Mouse (Mus musculus) liver, embryonic 12.5 days (tissue): ENCODE measurements around the gene Tdpoz3. TPM values are rescaled to one million over a fixed set of nuclear protein-coding genes. Genes with fewer than 3 reads are reported as not detected.
"Not testable (repeated sequence)": the region's sequence is repeated elsewhere in the genome, so short reads cannot be mapped to it uniquely, and the experiment has no call there.

Source experiments
- ATAC-seq: fragments of 200-750 bp; cut with Nextera tagmentation; 2 replicates; pipeline ENCODE4 v1.8.0; 2017; ENCODE audit warnings: moderate number of reproducible peaks, mild to moderate bottlenecking, moderate library complexity
- H3K27ac ChIP-seq: fragments of 300-500 bp; sonication (generic); 2 replicates; pipeline ENCODE4 v1.5.1; 2016; ENCODE audit warnings: mild to moderate bottlenecking
- H3K27me3 ChIP-seq: fragments of 300-500 bp; sonication (generic); replicated peaks from 2 replicates; pipeline ENCODE4 v1.6.1; 2016; ENCODE audit warnings: mild to moderate bottlenecking, moderate library complexity
- H3K36me3 ChIP-seq: fragments of 300-500 bp; sonication (generic); 2 replicates; pipeline ENCODE4 v1.6.1; 2016; ENCODE audit warnings: mild to moderate bottlenecking, moderate library complexity
- H3K4me1 ChIP-seq: fragments of 300-500 bp; sonication (generic); 2 replicates; pipeline ENCODE4 v1.6.1; 2016
- H3K4me2 ChIP-seq: fragments of 300-500 bp; sonication (generic); 2 replicates; pipeline ENCODE4 v1.6.1; 2016; ENCODE audit warnings: mild to moderate bottlenecking, moderate library complexity
- H3K4me3 ChIP-seq: fragments of 300-500 bp; sonication (generic); 2 replicates; pipeline ENCODE4 v1.5.1; 2016; ENCODE audit warnings: mild to moderate bottlenecking, moderate library complexity
- H3K9ac ChIP-seq: fragments of 300-500 bp; sonication (generic); 2 replicates; pipeline ENCODE4 v1.6.1; 2016; ENCODE audit warnings: mild to moderate bottlenecking, moderate library complexity
- H3K9me3 ChIP-seq: fragments of 300-500 bp; sonication (generic); replicated peaks from 2 replicates; pipeline ENCODE4 v1.6.1; 2016; ENCODE audit warnings: mild to moderate bottlenecking, moderate library complexity
- WGBS: fragments of 180-500 bp; shearing (Covaris S2); methylation state at CpG from one replicate; pipeline ENCODE4 v1.1.7; 2016; ENCODE audit not compliant: insufficient replicate concordance; 5-methylcytosine and 5-hydroxymethylcytosine counted together
- polyA plus RNA-seq: library from polyadenylated mRNA; unstranded; fragments of >200 nt; fragmentation: Nextera tagmentation; extraction: Ambion mirVana; gene quantifications from 2 replicates; pipeline ENCODE4 v1.2.1, GENCODE M21; 2016

Tdpoz3 gene
- polyA plus RNA-seq, result not detected in 2 replicates

DNA sequence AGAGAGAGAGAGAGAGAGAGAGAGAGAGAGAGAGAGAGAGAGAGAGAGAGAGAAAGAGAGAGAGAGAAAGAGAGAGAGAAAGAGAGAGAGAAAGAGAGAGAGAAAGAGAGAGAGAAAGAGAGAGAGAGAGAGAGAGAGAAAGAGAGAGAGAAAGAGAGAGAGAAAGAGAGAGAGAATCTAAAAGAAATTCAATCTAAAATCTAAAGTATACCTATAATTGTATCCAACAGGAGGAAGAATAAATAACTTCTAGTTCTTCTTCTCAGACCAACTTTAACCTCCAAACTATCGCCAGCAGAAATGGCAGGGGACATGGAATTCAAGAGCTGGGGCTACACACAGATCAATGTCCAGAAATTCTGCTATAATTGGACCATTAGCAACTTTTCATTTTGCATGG, at the start of gene Tdpoz3:
Tdpoz3 (plus strand) TSS at position 301 of the 400 bp plus-strand sequence.
- not testable (repeated sequence) for H3K9ac ChIP-seq, H3K27ac ChIP-seq, H3K4me2 ChIP-seq, ATAC-seq, H3K36me3 ChIP-seq, H3K27me3 ChIP-seq, H3K4me3 ChIP-seq, H3K9me3 ChIP-seq, H3K4me1 ChIP-seq
- 56% methylated on average over 1 of the region's 1 CpGs for WGBS

DNA sequence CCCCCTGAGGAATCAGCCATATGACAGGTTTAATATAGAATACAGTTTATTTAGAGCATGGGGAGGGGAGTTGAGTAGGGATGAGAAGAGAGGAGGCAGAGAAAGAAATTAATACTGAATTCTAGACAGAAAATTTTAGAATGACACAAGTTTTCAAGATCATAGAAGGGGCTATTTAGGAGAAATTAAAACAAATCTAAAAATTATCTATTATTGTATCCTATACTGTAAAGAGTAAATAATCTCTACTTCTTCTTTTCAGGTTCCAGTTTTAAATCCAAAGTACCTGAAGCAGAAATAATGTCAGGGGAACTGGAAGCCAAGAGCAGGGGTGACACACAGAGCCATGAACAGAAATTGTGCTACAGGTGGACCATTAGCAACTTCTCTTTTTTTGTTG, 29.7 kb upstream of the Tdpoz3 start, which contains the start of gene Tdpoz4:
Tdpoz4 (plus strand) TSS at position 301 of the 400 bp plus-strand sequence.
- H3K4me1 ChIP-seq, H3K4me2 ChIP-seq, H3K36me3 ChIP-seq, H3K27ac ChIP-seq, ATAC-seq, H3K9me3 ChIP-seq, H3K4me3 ChIP-seq, H3K27me3 ChIP-seq, H3K9ac ChIP-seq: not testable (repeated sequence)

DNA sequence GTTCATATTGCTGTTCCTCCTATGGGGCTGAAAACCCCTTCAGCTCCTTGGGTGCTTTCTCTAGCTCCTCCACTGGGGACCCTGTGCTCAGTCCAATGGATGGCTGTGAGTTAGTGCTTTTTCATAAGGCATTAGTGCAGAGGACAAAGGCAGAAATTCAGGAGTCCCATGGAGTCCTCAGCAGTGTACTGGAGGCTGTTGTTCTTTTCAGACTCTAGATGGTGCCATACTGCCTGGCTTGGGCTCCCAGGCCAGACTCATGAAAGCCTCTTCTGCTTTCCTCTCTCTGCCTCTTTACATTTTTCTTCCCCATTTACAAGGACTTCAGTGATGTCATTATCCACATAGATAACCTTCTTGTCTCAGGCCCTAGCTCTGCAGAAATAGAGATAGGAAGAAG, 12.5 kb upstream of the Tdpoz3 start:
- not testable (repeated sequence) for H3K9ac ChIP-seq, H3K4me2 ChIP-seq, ATAC-seq, H3K27ac ChIP-seq, H3K9me3 ChIP-seq, H3K4me1 ChIP-seq, H3K27me3 ChIP-seq, H3K4me3 ChIP-seq, H3K36me3 ChIP-seq

DNA sequence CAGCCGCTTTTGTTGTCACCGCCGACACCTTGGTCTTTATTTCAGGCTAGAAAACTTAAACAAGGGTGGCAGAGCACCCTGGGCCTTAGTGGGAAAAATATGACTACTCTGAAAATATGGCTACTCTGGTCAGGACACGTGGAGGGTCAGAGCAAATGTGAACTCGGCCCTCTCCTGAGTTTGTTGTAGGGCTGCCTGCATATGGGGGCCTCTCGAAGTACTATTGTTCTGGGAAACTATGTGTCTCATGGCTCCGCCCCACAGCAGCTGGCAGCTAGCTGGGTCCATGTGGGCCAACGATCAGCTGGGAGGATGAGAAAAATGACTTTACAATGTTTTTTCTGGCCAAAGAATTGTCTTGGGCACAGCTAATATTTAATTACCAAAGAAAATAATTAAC, 33.1 kb downstream of the Tdpoz3 start:
- H3K9ac ChIP-seq, H3K27ac ChIP-seq, ATAC-seq, H3K9me3 ChIP-seq, H3K4me1 ChIP-seq, H3K36me3 ChIP-seq, H3K27me3 ChIP-seq, H3K4me3 ChIP-seq, H3K4me2 ChIP-seq: not testable (repeated sequence)
- WGBS, result 73% methylated on average over 8 of the region's 8 CpGs

DNA sequence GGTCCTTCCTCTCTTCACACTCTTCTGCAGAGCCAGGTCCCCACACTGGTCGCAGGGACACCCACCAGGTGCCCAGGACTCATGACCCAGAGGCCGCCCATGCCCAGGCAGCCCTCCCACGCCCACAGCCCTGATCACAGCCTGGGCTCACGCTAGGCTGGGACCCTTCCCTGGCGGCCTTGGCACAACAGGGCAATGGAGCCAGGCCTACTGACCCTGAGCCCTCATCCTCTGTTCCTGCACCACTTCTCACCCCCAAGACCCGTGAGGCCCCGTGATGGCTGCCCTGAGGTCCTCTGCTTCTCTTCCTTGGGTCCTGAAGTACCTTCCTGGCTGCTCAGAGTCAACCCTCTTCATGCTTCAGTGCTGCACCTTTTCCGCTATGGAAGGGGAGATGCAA, 44.8 kb downstream of the Tdpoz3 start:
- H3K27ac ChIP-seq, H3K36me3 ChIP-seq, H3K4me2 ChIP-seq, H3K4me3 ChIP-seq, H3K9me3 ChIP-seq, ATAC-seq, H3K9ac ChIP-seq, H3K27me3 ChIP-seq, H3K4me1 ChIP-seq: not testable (repeated sequence)
- 66% methylated on average over 8 of the region's 8 CpGs for WGBS

Other genes starting within 250 kb of the Tdpoz3 start
- not detected in 2 replicates for gene Tdpoz2, start 173.3 kb upstream of the Tdpoz3 start, polyA plus RNA-seq
- gene Tdpoz1, start 149.7 kb upstream of the Tdpoz3 start, polyA plus RNA-seq, result not detected in 2 replicates
- not detected in 2 replicates for gene Gm37596, start 132.9 kb upstream of the Tdpoz3 start, polyA plus RNA-seq
- gene Gm5773, start 53.0 kb upstream of the Tdpoz3 start, polyA plus RNA-seq, result not detected in 2 replicates
- not detected in 2 replicates for gene Tdpoz4, start 29.6 kb upstream of the Tdpoz3 start, polyA plus RNA-seq
- not detected in 2 replicates for gene Gm9117, start 117.5 kb downstream of the Tdpoz3 start, polyA plus RNA-seq
- gene Tdpoz5, start 135.3 kb downstream of the Tdpoz3 start, polyA plus RNA-seq, result not detected in 2 replicates
- gene Gm9125, start 228.9 kb downstream of the Tdpoz3 start, polyA plus RNA-seq, result not detected in 2 replicates
- not detected in 2 replicates for gene Gm10697, start 246.6 kb downstream of the Tdpoz3 start, polyA plus RNA-seq